Mouse (Mus musculus): ENCODE results near the gene Gp6.

DNA sequence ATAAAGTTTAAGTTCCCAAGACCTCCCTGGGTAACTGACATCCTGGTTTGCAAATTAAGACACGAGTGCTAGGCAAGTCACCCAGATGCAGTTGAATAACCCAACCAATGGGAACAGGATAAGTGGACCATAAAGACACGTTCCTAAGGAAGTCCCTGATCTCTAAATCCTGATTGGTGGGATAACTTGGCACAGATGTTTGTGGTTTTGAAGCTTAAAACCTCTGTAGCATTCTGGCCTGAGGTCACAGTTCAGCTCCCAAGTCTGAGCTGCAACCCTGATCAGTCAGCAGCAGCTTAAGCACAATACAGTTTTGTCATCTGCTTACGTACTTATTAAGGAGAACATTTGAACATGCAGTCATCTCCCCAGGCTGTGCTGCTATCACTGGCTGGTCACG lies 22.7 kb upstream of the Gp6 start:
- TF ChIP-seq CTCF (IDR thresholded peaks at IDR 0.05; ENCODE audit: borderline replicate concordance, extremely low read depth, insufficient read depth, insufficient read length) (no peak), POLR2A (IDR thresholded peaks at IDR 0.05; ENCODE audit: borderline replicate concordance, extremely low read depth, insufficient read depth, insufficient read length, poor library complexity, severe bottlenecking) (no peak)
